Mouse (Mus musculus) spleen, adult 2 months (tissue): ENCODE measurements around the gene Nt5dc2. TPM values are rescaled to one million over a fixed set of nuclear protein-coding genes. Genes with fewer than 3 reads are reported as not detected.

Experiments
- DNase-seq, 2 experiments: peaks; one replicate each; pipeline versions ENCODE4 v3.0.0 to v3.0.0-alpha.2; 2012 to 2021; ENCODE audit warnings: low spot score in 2 of 2, low read depth in 1 of 2
- H3K27ac ChIP-seq: fragments of 200-500 bp; 2 replicates; pipeline ENCODE4 v1.5.1; 2012; ENCODE audit warnings: low read length, inconsistent platforms; ENCODE audit not compliant: insufficient read depth
- H3K27me3 ChIP-seq: fragments of 200-500 bp; 2 replicates; pipeline ENCODE4 v1.6.1; 2012; ENCODE audit warnings: mild to moderate bottlenecking, moderate library complexity, low read length, inconsistent platforms; ENCODE audit not compliant: control insufficient read depth, insufficient read depth
- H3K36me3 ChIP-seq: fragments of 200-500 bp; 2 replicates; pipeline ENCODE4 v1.6.1; 2012; ENCODE audit warnings: mild to moderate bottlenecking, low read length, inconsistent platforms; ENCODE audit not compliant: control insufficient read depth, insufficient read depth
- H3K4me1 ChIP-seq: fragments of 200-500 bp; 2 replicates; pipeline ENCODE4 v1.6.1; 2011; ENCODE audit warnings: inconsistent platforms; ENCODE audit not compliant: control insufficient read depth, insufficient read depth, insufficient read length
- H3K4me3 ChIP-seq: fragments of 200-500 bp; 2 replicates; pipeline ENCODE4 v1.5.1; 2011; ENCODE audit warnings: mild to moderate bottlenecking, inconsistent platforms; ENCODE audit not compliant: insufficient read depth, insufficient read length; ENCODE audit errors: extremely low read depth
- CTCF ChIP-seq: fragments of 200-500 bp; IDR thresholded peaks from 2 replicates; pipeline ENCODE4 v1.5.1; 2011; ENCODE audit warnings: mild to moderate bottlenecking, inconsistent platforms; ENCODE audit not compliant: insufficient read depth, insufficient read length, insufficient replicate concordance; ENCODE audit errors: extremely low read depth
- POLR2A ChIP-seq: fragments of 200-500 bp; IDR thresholded peaks from 2 replicates; pipeline ENCODE4 v1.6.1; 2011; ENCODE audit warnings: low read depth, low read length, inconsistent platforms
- WGBS: fragments of 180-500 bp; shearing (Covaris S2); methylation state at CpG from one replicate; pipeline ENCODE4 v1.1.7; 2018; 5-methylcytosine and 5-hydroxymethylcytosine counted together
- polyA plus RNA-seq: library from polyadenylated mRNA; depleted of rRNA; stranded (reverse); fragments of >200 nt; gene quantifications from 2 replicates; pipeline ENCODE4 v1.2.3, GENCODE M21; 2012

The Nt5dc2 gene
- polyA plus RNA-seq, 1 experiment, result 30.3 TPM

GRCm38 (mm10) chr14:31112187-31112586 is 18.7 kb upstream of the Nt5dc2 start:
- no peaks in the 10 kb centered on the region for H3K27me3 ChIP-seq
- no peaks in the 10 kb centered on the region for H3K4me1 ChIP-seq
- no peak overlapping the region for H3K27ac ChIP-seq
- no peak for DNase-seq
- H3K36me3 ChIP-seq, result peaks cover 30% of the 10 kb centered on the region
- TF ChIP-seq CTCF, result no peak
- no peak for TF ChIP-seq POLR2A
- 88% methylated on average over 5 of the region's 5 CpGs for WGBS
- no peak overlapping the region for H3K4me3 ChIP-seq

GRCm38 (mm10) chr14:31114011-31114410 is 16.8 kb upstream of the Nt5dc2 start:
- H3K4me3 ChIP-seq, result no peak overlapping the region
- no peak for TF ChIP-seq CTCF
- no peak for TF ChIP-seq POLR2A
- DNase-seq, result no peak
- H3K36me3 ChIP-seq, result peaks cover 31% of the 10 kb centered on the region
- WGBS, result 82% methylated on average over 3 of the region's 3 CpGs
- H3K27me3 ChIP-seq, result no peaks in the 10 kb centered on the region
- H3K4me1 ChIP-seq, result no peaks in the 10 kb centered on the region
- no peak overlapping the region for H3K27ac ChIP-seq

GRCm38 (mm10) chr14:31115522-31115921 is 15.3 kb upstream of the Nt5dc2 start:
- TF ChIP-seq POLR2A (no peak), CTCF (no peak)
- Histone ChIP-seq H3K36me3 (peaks cover 28% of the 10 kb centered on the region), H3K4me3 (no peak overlapping the region), H3K4me1 (no peaks in the 10 kb centered on the region), H3K27ac (no peak overlapping the region), H3K27me3 (no peaks in the 10 kb centered on the region)
- no peak for DNase-seq
- 69% methylated on average over 2 of the region's 2 CpGs for WGBS

GRCm38 (mm10) chr14:31125106-31126075 is 5.5 kb upstream of the Nt5dc2 start:
- 84% methylated on average over 9 of the region's 9 CpGs for WGBS
- peaks cover 3% of the 10 kb centered on the region for H3K36me3 ChIP-seq
- no peak overlapping the region for H3K27ac ChIP-seq
- H3K4me1 ChIP-seq, result peaks cover 5% of the 10 kb centered on the region
- TF ChIP-seq POLR2A (no peak), CTCF (no peak)
- H3K4me3 ChIP-seq, result no peak overlapping the region
- no peak for DNase-seq
- H3K27me3 ChIP-seq, result no peaks in the 10 kb centered on the region

- WGBS, result 89% methylated on average over 8 of the region's 8 CpGs
- peaks cover 3% of the 10 kb centered on the region for H3K36me3 ChIP-seq
- DNase-seq, result no peak
- H3K27ac ChIP-seq, result no peak overlapping the region
- TF ChIP-seq CTCF (no peak), POLR2A (no peak)
- no peak overlapping the region for H3K4me3 ChIP-seq
- H3K4me1 ChIP-seq, result peaks cover 16% of the 10 kb centered on the region
- H3K27me3 ChIP-seq, result 0 out of 2 replicates have a peak, but pooled peaks cover 1% of the 10 kb centered on the region
Measured at GRCm38 (mm10) chr14:31126826-31127225, 4.0 kb upstream of the Nt5dc2 start.

- H3K27me3 ChIP-seq, result 0 out of 2 replicates have a peak, but pooled peaks cover 1% of the 10 kb centered on the region
- H3K4me1 ChIP-seq, result peaks cover 16% of the 10 kb centered on the region
- DNase-seq, result peak; percentile 36 to 37
- H3K4me3 ChIP-seq, result peak overlapping the region; percentile 82
- WGBS, result 1% methylated on average over 23 of the region's 23 CpGs
- peak overlapping the region; percentile 82 for H3K27ac ChIP-seq
- peaks cover 2% of the 10 kb centered on the region for H3K36me3 ChIP-seq
- TF ChIP-seq POLR2A (no peak), CTCF (no peak; the same call in 1 of the 2 replicates)
Measured at GRCm38 (mm10) chr14:31128101-31128825, 2.6 kb upstream of the Nt5dc2 start.
